Mouse (Mus musculus) embryonic fibroblast, embryonic 13.5 days (primary cell): ENCODE measurements around the gene Golim4.

Source experiments
- CTCF ChIP-seq: IDR thresholded peaks from 2 replicates; pipeline ENCODE4 v1.5.1; 2011; ENCODE audit warnings: mild to moderate bottlenecking, control low read depth, low read length, moderate library complexity, borderline replicate concordance; ENCODE audit not compliant: insufficient read depth
- POLR2A ChIP-seq: IDR thresholded peaks from 2 replicates; pipeline ENCODE4 v1.6.1; 2011; ENCODE audit warnings: low read depth, mild to moderate bottlenecking, control low read depth, low read length, moderate library complexity

GRCm38 (mm10) chr3:75912786-75913185 lies 44.0 kb downstream of the Golim4 start:
- no peak for TF ChIP-seq POLR2A
- TF ChIP-seq CTCF, result no peak
